Mouse (Mus musculus) left cerebral cortex, adult 11 months (tissue): ENCODE data around the gene Olfr1157.

ENCODE experiments used
- DNase-seq: peaks from one replicate; pipeline ENCODE4 v3.0.0; 2022; ENCODE audit warnings: low spot score

Olfr1157 gene

DNA sequence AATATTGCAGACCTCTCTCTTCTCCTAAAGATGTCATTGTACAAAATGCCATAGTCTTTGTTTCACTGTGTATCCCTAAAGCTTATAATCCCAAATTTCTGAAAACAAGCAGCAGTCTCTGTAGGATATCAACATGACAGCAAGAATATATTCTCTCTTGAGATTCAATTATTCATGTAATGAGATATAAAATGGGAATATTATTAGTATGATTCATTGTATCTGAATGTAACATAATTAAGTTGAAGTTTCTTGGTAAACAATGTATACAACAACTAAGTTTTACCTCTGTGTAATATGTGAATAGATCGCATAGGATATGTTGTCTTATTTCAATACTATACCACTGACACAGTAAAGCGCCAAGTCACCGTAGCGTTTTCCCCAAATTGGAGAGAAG, at the start of gene Olfr1157:
Gene Olfr1157, minus strand, starts transcription at position 101 of the 400 bp plus-strand sequence.
- DNase-seq = no peak

DNA sequence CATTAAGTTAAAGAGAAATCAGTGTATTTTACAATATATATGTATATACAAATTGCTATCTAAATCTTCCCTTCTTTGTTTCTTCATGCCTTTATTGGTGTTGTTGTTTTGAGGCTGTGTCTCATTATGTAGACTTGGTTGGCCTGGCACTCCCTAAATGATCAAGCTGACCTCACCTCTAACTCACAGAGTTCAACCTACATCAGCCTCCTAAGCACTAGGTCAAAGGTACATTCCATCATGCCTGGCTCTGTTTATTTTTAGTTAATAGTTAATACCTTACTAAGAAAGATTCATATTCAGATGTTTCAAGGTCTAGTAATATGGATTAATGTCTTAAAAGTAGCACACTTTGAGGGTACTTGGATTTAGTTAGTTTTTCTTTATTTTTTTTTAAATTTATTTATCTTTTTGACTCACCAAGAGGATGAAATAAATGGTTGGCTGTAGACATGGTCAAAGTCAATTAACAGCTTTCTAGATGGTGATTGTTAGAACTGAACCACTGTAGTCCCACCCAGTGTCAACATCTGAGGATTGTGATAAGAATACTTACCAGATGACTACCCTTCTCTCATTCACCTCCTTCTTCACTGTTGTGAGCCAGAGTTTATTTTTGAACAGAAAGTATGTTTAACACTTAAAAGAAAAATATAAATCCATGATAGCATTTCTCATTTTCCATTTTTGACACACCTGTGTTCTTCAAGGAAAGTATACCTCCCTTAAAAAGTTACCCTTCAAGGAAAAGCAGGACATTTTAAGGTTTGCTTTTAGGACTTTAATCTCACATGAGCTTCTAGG, 39.6 kb upstream of the Olfr1157 start, which contains the start of gene Olfr1160:
Gene Olfr1160, minus strand, starts transcription at position 754 of the 804 bp plus-strand sequence.
- DNase-seq = no peak

DNA sequence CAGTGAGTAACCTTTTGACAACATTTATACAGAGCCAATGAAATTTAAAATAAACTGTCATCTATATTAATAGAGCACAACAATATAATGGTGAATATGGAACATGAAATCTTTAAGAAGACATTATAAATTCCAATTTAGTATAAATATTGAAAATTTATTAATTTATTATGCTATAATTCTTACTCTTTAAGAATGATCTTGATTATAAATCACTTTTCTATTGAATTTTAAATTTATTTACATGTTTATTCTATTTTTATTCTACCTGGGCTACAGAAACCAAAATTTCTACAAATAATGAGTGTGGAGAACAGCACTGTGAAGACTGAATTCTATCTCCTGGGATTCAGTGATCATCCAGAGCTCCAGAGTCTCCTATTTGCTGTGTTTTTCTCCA, 21.7 kb upstream of the Olfr1157 start, which contains the start of gene Olfr1158:
Gene Olfr1158, plus strand, starts transcription at position 301 of the 400 bp plus-strand sequence.
- no peak for DNase-seq

- no peak for DNase-seq
Measured at GRCm38 (mm10) chr2:87974563-87974962, 6.5 kb upstream of the Olfr1157 start, which contains the start of gene Olfr74. Olfr74 (minus strand) TSS chr2:87974663.

DNA sequence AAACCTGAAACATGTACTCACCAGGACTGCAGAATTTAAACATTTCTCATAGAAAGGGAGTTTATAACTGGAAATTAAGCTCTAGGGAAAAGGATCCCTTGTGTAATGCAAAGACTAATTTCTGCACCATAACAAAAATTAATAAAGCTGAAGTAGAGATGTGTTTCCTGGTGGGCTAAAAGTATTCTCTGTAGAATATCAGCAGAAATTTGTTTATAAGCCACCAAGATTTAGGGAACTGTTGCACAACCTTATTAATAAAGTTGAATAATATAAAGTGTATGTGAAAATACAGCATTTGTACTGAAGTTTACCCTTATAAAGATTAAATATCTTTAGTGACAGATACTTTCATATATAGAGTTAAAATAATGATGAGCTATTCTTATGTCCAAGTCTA, 15.1 kb downstream of the Olfr1157 start, which contains the start of gene Olfr1156:
Gene Olfr1156, minus strand, starts transcription at position 101 of the 400 bp plus-strand sequence.
- DNase-seq = no peak

GRCm38 (mm10) chr2:87945037-87945436, 23.1 kb downstream of the Olfr1157 start, which contains the start of gene Olfr1155:
Olfr1155 (minus strand) TSS chr2:87945137.
- DNase-seq = no peak
